Mouse (Mus musculus): ENCODE data around the gene Ctdnep1.

Gene Ctdnep1

DNA sequence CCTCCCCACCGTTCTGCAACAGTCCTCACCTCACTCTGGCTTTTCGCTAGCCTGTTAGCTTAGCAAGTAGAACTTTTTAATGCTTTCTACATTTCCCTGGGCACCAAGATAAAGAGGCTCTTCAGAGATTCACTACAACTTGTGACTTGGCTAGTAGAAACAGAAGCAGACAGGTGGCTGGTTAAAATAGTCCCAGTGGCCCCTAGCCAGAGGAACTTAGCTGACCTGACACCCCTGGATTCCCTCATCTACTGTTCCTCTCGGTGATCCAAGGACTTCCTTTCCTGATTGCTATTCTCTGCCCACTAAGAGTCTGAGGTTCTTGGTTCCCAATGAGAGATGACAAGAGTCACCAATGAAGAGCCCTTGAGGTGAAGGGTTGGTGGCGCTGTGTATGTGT, 2.4 kb downstream of the Ctdnep1 start:
- no peak for DNase-seq (ENCODE audit: low spot score in 2 of 2)

DNA sequence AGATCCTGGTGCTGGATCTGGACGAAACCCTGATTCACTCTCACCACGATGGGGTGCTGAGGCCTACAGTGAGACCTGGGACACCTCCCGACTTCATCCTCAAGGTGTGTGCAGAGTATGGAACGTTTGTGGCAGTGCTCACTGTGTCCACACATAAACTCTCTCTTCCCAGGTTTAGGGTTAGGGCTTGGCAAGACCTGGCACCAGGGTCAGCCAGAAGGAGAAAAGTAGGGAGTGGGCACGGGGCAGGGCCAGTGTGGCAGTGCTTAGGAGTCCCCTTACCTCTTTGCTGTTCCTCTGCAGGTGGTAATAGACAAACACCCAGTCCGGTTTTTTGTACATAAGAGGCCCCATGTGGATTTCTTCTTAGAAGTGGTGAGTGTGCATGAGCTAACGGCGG, 3.5 kb downstream of the Ctdnep1 start:
- DNase-seq (ENCODE audit: low spot score in 2 of 2): no peak

DNA sequence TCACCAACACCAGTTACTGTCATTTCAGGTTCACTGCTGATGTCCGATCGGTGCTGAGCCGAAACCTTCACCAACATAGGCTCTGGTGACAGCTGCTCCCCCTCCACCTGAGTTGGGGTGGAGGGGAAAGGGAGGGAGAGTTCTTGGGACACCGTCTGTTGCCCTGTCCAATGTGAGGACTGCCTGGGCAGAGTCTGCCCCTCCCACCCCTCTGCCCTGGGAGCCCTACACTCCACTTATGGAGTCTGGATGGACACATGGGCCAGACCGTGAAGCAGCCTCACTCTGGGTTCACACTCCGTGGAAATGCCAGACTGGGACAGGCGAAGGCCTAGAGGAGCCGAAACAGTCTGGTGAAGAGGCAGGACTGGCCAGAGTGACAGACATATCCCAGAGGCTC, 9.0 kb downstream of the Ctdnep1 start:
- no peak for DNase-seq (ENCODE audit: low spot score in 2 of 2)

DNA sequence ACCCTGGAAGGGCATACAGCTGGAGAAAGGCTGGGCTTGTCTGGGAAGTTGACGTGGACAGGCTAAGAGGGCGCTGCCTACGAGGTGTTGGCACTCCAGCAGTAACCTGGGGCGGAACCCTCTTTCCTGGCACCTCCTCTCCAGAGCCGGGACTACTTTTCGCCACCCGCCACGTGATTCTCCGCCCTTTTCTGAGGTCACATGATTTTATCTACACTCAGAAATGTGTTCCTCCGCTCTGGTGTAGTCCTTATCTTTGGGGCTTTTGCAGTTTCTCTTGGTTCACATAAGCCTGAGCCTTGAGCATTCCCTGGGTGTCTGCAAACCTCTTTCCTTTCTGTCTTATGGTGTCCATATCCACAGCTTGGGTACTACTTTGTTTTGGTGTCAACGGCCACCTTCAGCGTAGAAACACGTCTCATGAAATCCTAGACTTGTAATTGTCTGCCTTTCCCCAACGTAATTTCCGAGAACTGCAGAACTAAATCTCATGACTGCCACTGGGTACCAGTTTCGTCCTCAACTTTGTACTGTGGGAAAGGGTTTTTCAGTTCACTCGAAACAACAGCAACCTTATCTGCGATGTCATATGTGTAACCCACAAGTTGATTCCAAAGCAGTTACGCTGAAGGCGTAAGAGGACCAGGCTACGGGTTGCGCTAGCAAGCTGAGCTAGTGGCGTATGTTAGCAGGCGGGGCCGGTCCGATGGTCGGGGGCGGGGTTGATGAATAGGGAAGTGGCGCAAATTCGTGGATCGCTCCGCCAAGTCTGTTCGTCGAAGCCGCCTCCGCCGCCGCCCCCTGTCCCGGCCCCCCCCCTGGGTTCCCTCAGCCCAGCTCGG, 10.1 kb downstream of the Ctdnep1 start, which contains the start of gene Gabarap:
Gene Gabarap, plus strand, starts transcription at position 294 of the 842 bp plus-strand sequence.
- peak; percentile 92 for DNase-seq (ENCODE audit: low spot score in 2 of 2)

DNA sequence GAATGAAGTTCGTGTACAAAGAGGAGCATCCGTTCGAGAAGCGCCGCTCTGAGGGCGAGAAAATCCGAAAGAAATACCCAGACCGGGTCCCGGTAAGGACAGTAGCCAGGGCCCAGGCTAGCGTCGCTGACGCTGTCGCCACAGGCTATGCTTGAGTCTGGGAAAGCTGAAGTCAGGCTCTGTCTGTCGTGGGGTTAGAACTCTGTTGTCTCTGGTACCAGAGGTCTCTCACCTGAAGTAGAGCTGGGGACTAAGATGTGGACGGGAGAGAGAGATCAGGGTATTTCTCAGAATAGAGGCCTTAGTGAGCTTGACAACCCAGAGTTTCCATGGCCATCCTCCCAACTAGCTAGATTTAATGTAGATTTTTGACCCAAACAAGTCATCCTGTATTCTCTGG, 10.8 kb downstream of the Ctdnep1 start:
- no peak for DNase-seq (ENCODE audit: low spot score in 2 of 2)

DNA sequence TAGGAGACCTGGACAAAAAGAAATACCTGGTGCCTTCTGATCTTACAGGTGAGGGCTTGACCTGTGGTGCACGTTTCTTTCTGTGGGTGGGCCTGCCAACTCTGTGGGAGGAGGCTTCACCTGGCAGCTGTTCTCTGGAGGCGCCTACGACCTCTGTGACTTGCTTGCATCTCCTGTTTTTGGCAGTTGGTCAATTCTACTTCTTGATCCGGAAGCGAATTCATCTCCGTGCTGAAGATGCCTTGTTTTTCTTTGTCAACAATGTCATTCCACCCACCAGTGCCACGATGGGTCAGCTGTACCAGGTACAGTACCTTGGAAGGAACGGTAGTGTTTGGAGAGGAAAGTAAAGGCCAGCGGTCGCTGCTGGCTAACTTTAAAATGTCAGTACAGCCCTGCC, 11.4 kb downstream of the Ctdnep1 start:
- DNase-seq (ENCODE audit: low spot score in 2 of 2): no peak

DNA sequence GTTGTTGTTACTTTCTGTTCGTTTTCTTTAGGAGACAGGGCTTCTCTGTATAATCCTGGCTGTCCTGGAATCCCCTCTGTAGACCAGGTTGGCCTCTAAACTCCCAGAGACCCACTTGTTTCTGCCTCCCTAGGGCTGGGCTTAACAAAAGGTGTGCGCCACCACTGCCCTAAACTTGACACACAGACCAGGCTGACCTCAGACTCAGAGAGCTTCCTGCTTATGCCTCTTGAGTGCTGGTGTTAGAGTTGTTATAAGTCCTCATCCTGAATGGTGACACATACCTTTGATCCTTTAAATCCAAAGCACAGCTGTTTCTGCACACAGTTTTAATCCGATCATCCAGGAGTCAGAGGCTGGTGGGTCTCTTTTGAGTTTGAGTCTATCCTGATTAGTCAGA, 12.0 kb downstream of the Ctdnep1 start:
- DNase-seq (ENCODE audit: low spot score in 2 of 2): no peak

DNA sequence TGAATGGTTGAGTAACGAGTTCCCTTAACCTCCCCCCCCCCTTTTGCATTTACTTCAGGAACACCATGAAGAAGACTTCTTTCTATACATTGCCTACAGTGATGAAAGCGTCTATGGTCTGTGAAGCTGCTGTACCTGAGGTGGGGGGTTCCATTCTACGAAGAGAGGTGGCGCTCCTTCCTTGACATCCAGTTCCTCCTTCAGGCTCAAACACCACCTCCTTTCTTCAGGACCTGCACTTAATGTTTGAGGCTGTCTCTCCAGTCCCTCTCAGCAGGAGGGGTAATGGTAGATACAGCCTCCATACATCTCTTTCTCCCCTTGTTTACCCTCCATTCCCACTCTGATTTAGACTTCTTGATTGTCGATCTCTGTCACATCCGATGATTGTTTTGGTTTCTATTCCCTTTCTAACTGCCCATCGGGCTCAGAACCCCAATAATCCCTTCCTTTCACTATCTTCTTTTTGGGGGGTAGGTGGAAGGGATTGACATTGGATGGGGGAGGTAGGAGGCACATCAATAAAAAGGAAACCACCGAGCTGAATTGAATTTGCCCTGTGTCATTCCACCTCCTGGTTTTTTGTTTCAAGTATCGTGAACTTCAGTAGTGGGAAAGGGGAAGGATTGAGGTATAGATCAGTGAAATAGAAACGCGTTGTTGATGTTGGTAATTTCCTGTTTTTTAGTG, 13.6 kb downstream of the Ctdnep1 start:
- DNase-seq (ENCODE audit: low spot score in 2 of 2): no peak

DNA sequence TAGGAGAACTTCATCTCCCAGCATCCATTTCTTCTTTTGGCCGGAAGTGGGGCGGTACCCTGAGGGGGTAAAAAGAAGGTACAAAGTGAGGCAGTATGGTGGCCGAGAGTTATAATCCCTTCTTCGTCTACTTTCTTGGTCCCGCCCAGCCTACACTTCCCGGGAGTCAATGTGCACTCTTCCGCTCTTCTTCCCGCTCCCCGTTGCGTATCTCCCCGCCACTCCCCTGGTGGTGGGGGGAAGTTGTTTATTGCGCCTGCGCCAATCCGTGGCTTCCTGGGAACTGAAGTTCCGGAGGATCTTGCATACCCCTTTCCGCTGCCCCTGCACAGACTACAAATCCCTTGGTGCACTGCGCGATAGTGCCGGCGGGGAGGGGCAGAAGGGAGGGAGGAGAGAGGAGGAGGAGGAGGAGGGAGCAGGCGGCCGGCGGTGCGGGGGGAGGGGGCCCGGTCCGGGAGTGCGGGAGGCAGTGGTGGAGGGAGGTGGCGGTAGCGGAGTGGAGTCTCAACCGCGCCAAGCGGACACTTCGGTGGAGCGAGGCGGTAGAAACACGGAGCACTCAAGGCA, 14.5 kb downstream of the Ctdnep1 start, which contains the start of gene Phf23:
Gene Phf23, plus strand, starts transcription at position 387 of the 570 bp plus-strand sequence.
- DNase-seq (ENCODE audit: low spot score in 2 of 2): peak; percentile 95 to 99

DNA sequence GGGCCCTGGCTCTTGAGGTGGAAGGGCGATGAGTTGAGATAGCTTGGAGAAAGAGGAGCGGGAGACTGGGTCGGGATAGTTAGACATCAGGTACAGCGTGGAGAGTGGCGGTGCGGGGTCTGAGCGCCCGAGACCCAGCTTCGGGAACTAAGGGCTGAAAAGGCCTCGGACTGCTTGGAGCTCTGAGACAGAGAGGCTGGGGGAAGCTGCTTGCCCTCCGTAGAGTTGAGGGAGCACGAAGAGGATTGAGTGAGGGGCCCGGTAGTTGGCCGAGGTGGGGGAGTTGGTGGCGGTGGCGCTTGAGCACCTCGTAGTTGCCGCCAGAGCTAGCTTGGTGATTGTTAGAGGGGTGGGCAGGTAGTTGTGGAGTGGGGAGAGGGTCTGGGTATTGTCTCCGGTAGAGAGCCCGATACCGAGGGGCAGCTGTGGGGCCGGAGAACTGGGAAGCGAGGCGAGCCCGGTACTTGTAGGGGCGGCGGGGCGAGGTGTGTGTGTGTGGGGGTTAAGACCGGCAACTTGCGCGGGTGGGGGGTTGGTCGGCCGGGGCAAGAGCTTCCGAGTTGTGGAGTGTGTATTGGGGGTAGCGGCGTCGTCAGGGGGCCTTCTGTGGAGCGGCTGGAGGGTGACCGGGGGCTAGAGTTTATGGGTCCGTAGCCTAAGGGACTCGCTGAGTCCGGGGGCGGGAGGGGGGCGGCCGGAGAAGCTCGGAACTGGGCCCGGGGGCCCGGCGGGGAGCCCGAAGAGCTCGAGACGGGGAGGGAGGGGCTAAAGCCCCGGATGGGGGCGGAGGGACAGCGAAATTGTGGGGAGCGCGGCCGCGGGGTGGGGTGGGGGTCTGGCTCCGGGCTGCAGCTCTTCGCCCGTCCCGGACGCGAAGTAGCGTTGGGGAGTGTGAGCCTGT, 15.5 kb downstream of the Ctdnep1 start:
- DNase-seq (ENCODE audit: low spot score in 2 of 2): peak; percentile 59 to 69

DNA sequence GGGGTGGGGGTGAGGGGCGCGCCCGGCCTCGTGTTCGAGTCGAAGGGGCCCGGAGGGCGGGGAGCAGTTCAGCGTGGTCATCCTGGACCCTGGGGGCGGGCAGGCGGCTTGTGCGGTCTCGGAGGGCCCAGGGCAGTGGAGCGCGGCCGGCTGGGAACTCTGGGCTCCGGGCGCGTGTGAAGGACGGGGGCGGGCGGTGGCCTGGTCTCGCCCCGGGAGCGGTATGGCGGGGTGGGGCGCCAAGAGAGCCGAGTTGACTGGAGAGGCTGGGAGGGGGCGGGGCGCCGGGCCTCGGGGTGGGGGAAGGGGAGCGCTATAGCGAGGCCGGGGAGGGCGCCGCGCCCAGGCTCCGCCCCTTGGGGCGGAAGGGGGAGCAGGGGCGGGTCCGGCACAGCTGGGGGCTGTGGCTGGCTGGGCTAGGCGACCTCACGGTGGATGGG, 16.1 kb downstream of the Ctdnep1 start:
- peak; percentile 85 to 94 for DNase-seq (ENCODE audit: low spot score in 2 of 2)

DNA sequence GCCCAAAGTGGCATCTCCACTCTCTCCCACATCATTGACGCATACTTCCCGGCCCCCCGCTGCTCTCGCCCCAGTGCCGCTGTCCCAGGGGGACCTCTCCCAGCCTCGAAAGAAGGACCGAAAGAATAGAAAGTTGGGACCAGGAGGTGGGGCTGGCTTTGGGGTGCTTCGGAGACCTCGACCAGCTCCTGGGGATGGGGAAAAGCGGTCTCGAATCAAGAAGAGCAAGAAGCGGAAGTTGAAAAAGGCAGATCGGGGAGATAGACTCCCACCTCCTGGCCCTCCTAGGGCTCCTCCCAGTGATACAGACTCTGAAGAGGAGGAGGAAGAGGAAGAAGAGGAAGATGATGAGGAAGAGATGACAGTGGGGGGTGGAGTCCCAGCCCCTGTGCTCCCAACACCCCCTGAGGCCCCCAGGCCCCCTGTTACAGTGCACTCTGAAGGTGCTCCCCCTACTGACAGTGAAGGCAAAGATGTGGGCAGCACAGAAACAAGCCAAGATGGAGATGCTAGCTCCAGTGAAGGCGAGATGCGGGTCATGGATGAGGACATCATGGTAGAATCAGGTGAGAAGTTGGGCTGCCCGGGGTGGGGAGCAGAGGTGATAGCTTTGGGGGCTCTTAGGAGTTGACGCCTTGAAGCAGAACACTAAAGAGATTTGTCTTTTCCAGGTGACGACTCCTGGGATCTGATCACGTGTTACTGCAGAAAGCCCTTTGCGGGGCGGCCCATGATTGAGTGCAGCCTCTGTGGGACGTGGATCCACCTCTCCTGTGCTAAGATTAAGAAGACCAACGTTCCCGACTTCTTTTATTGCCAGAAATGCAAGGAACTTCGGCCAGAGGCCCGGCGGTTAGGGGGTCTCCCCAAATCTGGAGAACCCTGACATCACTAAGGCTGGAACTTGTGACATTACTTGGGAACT, 17.9 kb downstream of the Ctdnep1 start:
- DNase-seq (ENCODE audit: low spot score in 2 of 2): no peak

DNA sequence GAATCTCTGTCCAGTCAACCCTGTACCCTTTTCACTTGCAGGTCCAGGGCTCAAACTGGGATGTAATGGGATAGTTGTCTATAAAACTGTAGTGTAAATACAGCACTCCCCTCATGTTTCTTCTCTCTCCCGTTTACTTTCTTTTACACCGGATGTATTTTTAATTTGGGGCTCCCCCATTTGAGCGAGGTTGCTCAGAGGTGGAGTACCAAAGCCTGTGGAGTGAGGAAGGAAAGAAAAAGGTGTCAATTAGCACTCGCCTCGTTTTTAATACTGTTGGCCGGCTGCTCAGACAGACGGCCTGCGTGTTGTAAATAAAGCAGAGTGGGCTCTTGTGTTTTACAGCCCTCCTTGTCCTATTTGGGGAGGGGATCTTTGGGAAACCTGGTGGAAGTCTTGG, 18.7 kb downstream of the Ctdnep1 start:
- no peak for DNase-seq (ENCODE audit: low spot score in 2 of 2)

DNA sequence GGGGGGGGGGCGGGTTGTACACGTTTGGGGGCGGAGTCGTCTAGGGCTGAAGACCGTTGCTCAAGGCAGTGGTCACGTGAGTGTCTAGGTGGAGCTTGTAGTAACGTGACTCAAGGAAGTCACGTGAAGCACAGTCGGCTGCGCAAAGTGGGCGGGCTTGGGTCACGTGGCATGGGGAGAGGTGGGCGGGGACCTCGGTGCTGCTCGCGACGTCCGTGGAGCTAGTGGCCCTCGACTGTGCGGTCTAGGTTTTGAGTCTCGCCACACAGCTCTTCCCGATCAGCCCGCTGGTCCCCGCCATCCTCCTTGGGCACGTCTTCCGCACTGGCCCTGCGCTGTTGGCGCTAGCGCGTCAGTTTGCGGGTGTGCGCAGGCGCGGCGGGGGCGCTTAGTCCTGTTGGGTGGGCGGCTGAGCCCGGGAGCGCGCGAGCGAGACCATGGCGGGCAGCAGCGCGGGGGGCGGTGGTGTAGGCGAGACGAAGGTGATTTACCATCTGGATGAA, 19.5 kb downstream of the Ctdnep1 start, which contains the start of gene Dvl2:
Gene Dvl2, plus strand, starts transcription at position 200 of the 503 bp plus-strand sequence.
- peak; percentile 86 to 88 for DNase-seq (ENCODE audit: low spot score in 2 of 2)

DNA sequence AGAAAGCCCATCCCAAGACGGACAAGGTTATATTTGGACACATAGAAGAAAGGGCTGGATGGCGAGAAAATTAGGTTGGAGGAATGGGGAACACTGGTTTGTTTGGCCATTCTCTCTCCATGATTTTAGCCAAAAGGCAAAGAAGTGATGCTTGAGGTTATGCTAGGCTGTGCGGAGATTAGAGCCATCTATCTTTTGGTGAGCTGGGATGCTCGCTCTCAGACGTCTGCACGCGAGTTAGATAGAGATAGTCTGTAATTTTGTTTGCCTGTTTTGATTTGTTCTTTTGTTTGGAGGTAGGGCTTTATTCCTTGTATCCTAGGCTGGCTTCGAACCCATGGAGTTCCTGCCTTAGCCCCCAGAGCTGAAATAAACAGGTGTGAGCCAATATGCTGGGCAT, 20.2 kb downstream of the Ctdnep1 start:
- no peak for DNase-seq (ENCODE audit: low spot score in 2 of 2)

DNA sequence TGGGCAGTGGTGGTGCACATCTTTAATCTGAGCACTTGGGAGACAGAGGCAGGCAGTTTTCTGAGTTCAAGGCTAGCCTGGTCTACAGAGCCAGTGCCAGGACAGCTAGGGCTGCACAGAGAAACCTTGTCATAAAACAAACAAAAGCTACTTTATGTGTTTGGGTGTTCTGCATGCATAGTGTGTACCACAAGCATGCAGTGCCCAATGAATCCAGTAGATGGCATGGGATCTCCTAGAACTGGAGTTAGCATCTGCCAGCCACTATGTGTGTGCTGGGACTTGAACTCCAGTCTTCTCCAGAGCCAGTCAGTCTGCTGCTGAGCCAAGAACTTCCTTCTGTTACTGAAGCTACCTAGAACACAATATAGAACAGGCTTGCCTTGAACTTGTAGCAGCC, 20.9 kb downstream of the Ctdnep1 start:
- peak; percentile 52 to 64 for DNase-seq (ENCODE audit: low spot score in 2 of 2)

DNA sequence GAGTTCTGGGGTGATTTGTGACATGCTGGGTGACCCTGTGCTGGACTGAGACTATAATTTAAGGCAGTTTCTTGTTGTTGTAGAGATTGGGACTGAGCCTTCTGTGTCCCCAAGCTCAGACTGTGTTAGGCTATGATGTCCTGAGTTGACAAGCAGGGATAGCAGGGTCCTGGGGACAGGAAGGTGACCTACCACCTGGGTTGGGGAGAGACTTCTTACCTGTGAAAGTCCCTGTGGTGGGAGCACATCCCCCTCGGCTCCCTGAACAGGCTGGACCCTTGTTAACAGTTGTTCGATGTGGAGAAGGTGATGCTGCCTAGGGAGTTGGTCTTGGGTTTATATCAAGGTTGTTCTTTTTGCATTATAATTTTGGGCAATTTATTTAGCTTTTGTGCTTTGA, 21.5 kb downstream of the Ctdnep1 start:
- no peak for DNase-seq (ENCODE audit: low spot score in 2 of 2)

DNA sequence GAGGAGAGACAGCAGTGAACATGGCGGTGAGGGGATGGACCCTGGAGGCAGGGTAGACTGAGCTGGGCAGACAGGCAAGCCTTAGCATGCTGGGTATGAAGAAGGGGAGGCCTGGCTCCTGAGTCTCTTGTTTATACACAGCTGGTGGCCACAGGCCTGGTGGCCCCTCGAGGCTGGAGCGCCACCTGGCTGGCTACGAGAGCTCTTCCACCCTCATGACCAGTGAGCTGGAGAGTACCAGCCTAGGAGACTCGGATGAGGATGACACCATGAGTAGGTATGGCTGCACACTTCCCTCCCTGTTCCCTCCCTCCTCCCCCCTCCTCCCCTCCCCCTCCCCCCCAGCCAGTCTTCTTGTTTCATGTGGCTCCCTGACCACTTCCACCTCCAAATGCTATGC, 24.6 kb downstream of the Ctdnep1 start:
- peak in 1 of 2 experiments; percentile 45 for DNase-seq (ENCODE audit: low spot score in 2 of 2)

DNA sequence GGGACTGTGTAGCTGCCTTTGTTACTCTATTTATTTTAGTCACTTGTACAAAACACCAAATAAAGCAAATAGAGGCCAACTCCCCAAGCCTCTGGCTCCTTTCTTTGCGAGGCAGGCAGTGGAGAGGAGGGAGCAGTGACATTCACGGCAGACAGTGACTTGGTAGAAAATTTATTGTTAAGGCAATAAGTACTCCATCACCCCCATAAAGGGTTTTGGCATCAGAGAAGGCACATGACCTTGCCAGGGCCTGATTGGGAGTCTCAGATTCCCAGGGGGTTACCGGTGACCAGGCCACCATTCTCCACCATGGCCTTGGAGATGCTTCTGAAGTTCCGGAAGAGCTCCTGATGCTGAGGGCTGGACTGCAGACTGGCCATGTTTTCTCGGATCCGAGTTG, 29.1 kb downstream of the Ctdnep1 start:
- no peak for DNase-seq (ENCODE audit: low spot score in 2 of 2)

DNA sequence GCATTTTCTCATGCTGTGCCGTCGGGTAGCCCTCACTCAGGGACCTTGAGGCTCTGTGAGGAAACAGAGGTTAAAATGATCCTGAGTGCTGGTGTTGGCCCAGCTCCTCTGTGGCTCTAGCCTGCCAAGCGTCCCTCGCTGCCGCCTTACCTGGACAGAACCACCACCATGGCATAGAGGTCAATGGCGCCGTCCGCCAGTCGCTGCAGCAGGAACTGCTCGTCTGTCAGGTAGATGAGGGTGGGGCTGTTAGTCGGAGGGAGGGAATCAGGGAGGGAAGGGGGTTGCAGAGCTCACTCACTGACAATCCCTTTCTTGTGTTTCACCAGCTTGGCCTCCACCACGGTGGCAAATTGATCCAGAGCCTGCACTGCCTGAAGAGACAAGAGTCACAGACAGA, 29.6 kb downstream of the Ctdnep1 start:
- no peak for DNase-seq (ENCODE audit: low spot score in 2 of 2)
